Mouse (Mus musculus) lung, postnatal 0 days (tissue): ENCODE results near the gene Cela3a.

ENCODE experiments used
- CTCF ChIP-seq: IDR thresholded peaks from 2 replicates; pipeline ENCODE4 v1.5.1; 2016; ENCODE audit warnings: antibody characterized with exemption, mild to moderate bottlenecking
- EP300 ChIP-seq: IDR thresholded peaks from 2 replicates; pipeline ENCODE4 v1.6.1; 2016; ENCODE audit warnings: antibody characterized with exemption, mild to moderate bottlenecking, control low read depth

DNA sequence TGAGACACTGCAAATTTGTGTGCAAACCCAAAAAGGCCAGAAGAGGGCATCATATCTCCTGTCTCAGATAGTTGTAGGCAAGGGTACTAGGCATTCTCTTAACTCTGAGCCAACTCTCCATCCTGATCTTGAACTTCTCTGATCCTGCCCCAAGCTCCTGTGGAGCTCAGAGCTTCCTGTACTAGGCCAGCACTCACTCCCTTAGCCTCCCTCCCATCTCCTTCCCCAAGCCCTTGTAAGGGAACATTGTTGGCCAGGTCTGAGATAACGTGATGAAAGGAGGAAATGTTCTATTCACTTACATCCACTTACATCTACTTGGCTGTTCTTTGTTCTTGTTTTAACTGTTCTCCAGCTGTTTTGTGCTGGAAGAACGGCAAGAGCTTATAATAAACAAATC, 32.8 kb downstream of the Cela3a start:
- TF ChIP-seq EP300 (no peak), CTCF (peak; percentile 25; the same call in 1 of the 2 replicates)
